Mouse (Mus musculus) megakaryocyte, embryonic 14.5 days (primary cell): ENCODE measurements around the gene Krr1. TPM values are rescaled to one million over a fixed set of nuclear protein-coding genes. Genes with fewer than 3 reads are reported as not detected.

Experiments
- H3K27me3 ChIP-seq: replicated peaks from 2 replicates; pipeline ENCODE3; 2012; ENCODE audit warnings: inconsistent platforms
- H3K36me3 ChIP-seq: replicated peaks from 2 replicates; pipeline ENCODE3; 2012; ENCODE audit warnings: low read length, inconsistent platforms, mixed read lengths
- H3K4me1 ChIP-seq: 2 replicates; pipeline ENCODE4 v1.6.1; 2012; ENCODE audit warnings: inconsistent platforms
- H3K4me3 ChIP-seq: replicated peaks from 2 replicates; pipeline ENCODE3; 2012; ENCODE audit warnings: moderate library complexity, mild to moderate bottlenecking, inconsistent platforms
- H3K9me3 ChIP-seq: 2 replicates; pipeline ENCODE4 v1.6.1; 2012; ENCODE audit warnings: inconsistent platforms
- FLI1 ChIP-seq: IDR thresholded peaks from 2 replicates; pipeline ENCODE4 v1.6.1; 2012; ENCODE audit warnings: low read length, inconsistent platforms, mixed read lengths
- GATA1 ChIP-seq: IDR thresholded peaks from 3 replicates; pipeline ENCODE4 v1.6.1; 2012; ENCODE audit warnings: mixed read lengths, low read length, inconsistent platforms, borderline replicate concordance
- polyA plus RNA-seq: library from polyadenylated mRNA; stranded (reverse); fragments of >175 nt; gene quantifications from 2 replicates; pipeline ENCODE4 v1.2.3, GENCODE M21; 2012; ENCODE audit warnings: low replicate concordance; ENCODE audit not compliant: insufficient read depth

The Krr1 gene
- polyA plus RNA-seq, 1 experiment: 2.0 TPM

- TF ChIP-seq FLI1 (no peak), GATA1 (no peak)
- no peak overlapping the region for H3K4me3 ChIP-seq
- no peaks in the 10 kb centered on the region for H3K36me3 ChIP-seq
- peaks cover 9% of the 10 kb centered on the region for H3K9me3 ChIP-seq
- H3K4me1 ChIP-seq: peaks cover 4% of the 10 kb centered on the region; the same call in 1 of the 2 replicates
- H3K27me3 ChIP-seq: peaks cover 10% of the 10 kb centered on the region
These were observed 6.1 kb upstream of the Krr1 start for GRCm38 (mm10) chr10:111966394-111966793.

- Histone ChIP-seq H3K4me3 (no peak overlapping the region), H3K9me3 (peaks cover 5% of the 10 kb centered on the region; the same call in 1 of the 2 replicates), H3K36me3 (peaks cover 18% of the 10 kb centered on the region), H3K27me3 (peaks cover 4% of the 10 kb centered on the region), H3K4me1 (peaks cover 23% of the 10 kb centered on the region)
- TF ChIP-seq GATA1 (no peak), FLI1 (no peak)
These were observed 535 bp upstream of the Krr1 start for GRCm38 (mm10) chr10:111971929-111972328.

- Histone ChIP-seq H3K27me3 (no peaks in the 10 kb centered on the region), H3K4me1 (peaks cover 27% of the 10 kb centered on the region), H3K9me3 (no peaks in the 10 kb centered on the region), H3K36me3 (peaks cover 71% of the 10 kb centered on the region), H3K4me3 (no peak overlapping the region)
- TF ChIP-seq FLI1: no peak
- TF ChIP-seq GATA1: no peak
These were observed 5.1 kb downstream of the Krr1 start for GRCm38 (mm10) chr10:111977584-111977983.

GRCm38 (mm10) chr10:111983070-111983469 is 10.6 kb downstream of the Krr1 start:
- no peak for TF ChIP-seq GATA1
- TF ChIP-seq FLI1: no peak
- Histone ChIP-seq H3K4me3 (no peak overlapping the region), H3K9me3 (no peaks in the 10 kb centered on the region), H3K27me3 (no peaks in the 10 kb centered on the region), H3K36me3 (peaks cover 94% of the 10 kb centered on the region), H3K4me1 (no peaks in the 10 kb centered on the region)

DNA sequence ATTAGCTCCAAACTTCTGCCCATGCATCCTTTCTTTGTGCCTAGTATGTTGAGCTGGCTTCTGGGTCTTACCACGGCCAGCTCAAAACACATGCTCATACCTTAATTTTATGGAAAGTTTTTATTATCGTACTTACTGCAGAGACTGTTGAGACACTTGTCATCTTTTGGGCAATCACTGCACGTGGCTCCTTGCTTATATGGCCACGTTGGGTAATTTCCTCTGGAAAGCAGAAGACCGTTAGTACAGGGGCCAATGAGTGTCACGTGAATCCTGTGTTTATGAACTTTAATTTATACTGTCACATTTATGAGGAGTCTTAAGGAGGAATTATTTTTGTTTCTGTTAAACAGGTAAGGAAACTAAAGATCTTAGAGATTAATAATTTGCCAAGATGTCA is 14.0 kb downstream of the Krr1 start:
- TF ChIP-seq GATA1 (no peak), FLI1 (no peak)
- Histone ChIP-seq H3K4me3 (no peak overlapping the region), H3K36me3 (peaks cover 93% of the 10 kb centered on the region), H3K9me3 (no peaks in the 10 kb centered on the region), H3K4me1 (peaks cover 17% of the 10 kb centered on the region), H3K27me3 (no peaks in the 10 kb centered on the region)

GRCm38 (mm10) chr10:111995803-111996548 is 23.5 kb downstream of the Krr1 start:
- no peaks in the 10 kb centered on the region for H3K27me3 ChIP-seq
- H3K36me3 ChIP-seq: peaks cover 28% of the 10 kb centered on the region
- peaks cover 68% of the 10 kb centered on the region for H3K4me1 ChIP-seq
- H3K9me3 ChIP-seq: no peaks in the 10 kb centered on the region
- no peak for TF ChIP-seq FLI1
- TF ChIP-seq GATA1: no peak
- peak overlapping the region; percentile 92 for H3K4me3 ChIP-seq

DNA sequence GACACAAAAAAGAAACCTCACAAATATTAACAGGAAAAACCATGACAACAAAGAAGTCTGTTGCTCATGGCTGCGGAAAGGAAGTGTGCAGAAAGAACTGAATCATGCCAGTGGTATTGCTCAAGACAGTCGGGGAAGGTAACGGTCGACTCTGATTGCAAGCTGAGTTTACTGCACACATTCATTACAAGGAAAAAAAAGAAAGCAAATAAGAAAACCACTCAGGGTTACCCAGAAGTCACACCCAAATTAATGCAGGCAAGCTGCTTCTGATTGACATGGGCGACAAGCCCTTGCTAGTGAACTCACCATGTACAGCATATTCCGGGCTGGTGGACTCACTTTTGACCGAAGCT is 24.1 kb downstream of the Krr1 start:
- TF ChIP-seq GATA1: no peak
- no peak for TF ChIP-seq FLI1
- H3K9me3 ChIP-seq: no peaks in the 10 kb centered on the region
- H3K4me1 ChIP-seq: peaks cover 71% of the 10 kb centered on the region
- peak overlapping the region; percentile 92 for H3K4me3 ChIP-seq
- H3K36me3 ChIP-seq: peaks cover 23% of the 10 kb centered on the region
- H3K27me3 ChIP-seq: no peaks in the 10 kb centered on the region

- Histone ChIP-seq H3K4me3 (peak overlapping the region; percentile 92), H3K36me3 (peaks cover 19% of the 10 kb centered on the region), H3K9me3 (no peaks in the 10 kb centered on the region), H3K27me3 (no peaks in the 10 kb centered on the region), H3K4me1 (peaks cover 75% of the 10 kb centered on the region)
- TF ChIP-seq FLI1 (no peak), GATA1 (no peak)
These were observed 24.5 kb downstream of the Krr1 start for GRCm38 (mm10) chr10:111996911-111997347.

- TF ChIP-seq FLI1: no peak
- TF ChIP-seq GATA1: no peak
- peaks cover 12% of the 10 kb centered on the region for H3K36me3 ChIP-seq
- no peaks in the 10 kb centered on the region for H3K27me3 ChIP-seq
- no peaks in the 10 kb centered on the region for H3K9me3 ChIP-seq
- peaks cover 82% of the 10 kb centered on the region for H3K4me1 ChIP-seq
- H3K4me3 ChIP-seq: no peak overlapping the region
These were observed 25.2 kb downstream of the Krr1 start for GRCm38 (mm10) chr10:111997671-111998070.

DNA sequence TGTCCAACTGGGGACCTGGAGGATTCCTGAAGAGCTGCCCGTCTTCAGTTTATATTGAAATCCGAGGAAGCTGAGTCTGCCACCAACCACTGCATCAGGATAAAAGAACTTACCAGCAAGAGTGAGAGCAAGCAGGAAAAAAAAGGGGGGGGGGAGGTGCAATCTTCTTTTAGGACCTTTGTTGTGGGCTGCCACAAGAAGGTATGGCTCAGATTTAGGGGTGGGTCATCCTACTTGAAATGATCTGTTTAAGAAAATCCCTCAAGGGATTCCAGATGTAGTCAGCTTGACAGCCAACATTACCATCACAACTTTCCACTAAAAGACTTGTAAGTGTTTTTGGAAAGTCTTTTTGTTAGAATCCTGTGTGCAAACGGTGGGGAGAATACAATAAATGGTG is 27.3 kb downstream of the Krr1 start:
- peaks cover 72% of the 10 kb centered on the region for H3K4me1 ChIP-seq
- no peaks in the 10 kb centered on the region for H3K27me3 ChIP-seq
- TF ChIP-seq FLI1 (no peak), GATA1 (no peak)
- H3K4me3 ChIP-seq: no peak overlapping the region
- H3K9me3 ChIP-seq: no peaks in the 10 kb centered on the region
- no peaks in the 10 kb centered on the region for H3K36me3 ChIP-seq
